Mouse (Mus musculus): Measurements from ENCODE around the gene Gemin2.

DNA sequence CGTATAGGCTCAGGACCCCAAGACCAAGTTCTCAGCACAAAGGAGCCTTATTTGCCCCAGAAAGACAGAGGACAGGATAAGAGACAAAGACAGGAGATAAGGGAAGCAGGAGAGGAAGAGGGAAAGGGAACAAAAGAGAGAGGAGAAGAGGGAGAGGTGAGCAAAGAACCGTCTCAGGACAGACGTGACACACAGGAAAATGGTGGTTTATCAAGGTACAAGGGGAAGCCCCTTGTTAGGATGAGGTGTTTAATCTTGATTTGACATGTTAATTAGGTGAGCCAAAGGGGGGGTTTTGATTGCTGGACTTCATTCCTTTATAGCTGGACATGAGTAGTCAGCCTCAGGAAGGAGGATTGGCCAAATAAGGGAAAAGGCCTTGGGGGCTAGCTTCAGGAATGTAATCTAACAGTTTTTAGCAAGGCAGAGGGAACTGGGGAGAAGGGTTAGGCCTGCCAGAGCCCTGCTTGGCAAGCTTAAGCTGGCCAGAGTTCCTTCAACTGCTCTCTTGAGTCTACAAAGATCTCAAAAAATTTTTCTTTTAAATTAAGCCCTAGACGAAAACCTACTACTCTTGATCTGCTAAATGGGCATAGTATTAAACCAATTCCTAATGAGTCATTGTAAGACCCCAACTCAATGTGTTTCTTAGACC is 42.1 kb downstream of the Gemin2 start:
- TF ChIP-seq ZNF384 (IDR thresholded peaks at IDR 0.05; ENCODE audit: low read depth, low read length) (no peak), HCFC1 (IDR thresholded peaks at IDR 0.05; ENCODE audit: borderline replicate concordance, insufficient read depth, low read length) (no peak), CHD2 (IDR thresholded peaks at IDR 0.05; ENCODE audit: low read depth, low read length) (no peak)
